In the genomic region with DNA sequence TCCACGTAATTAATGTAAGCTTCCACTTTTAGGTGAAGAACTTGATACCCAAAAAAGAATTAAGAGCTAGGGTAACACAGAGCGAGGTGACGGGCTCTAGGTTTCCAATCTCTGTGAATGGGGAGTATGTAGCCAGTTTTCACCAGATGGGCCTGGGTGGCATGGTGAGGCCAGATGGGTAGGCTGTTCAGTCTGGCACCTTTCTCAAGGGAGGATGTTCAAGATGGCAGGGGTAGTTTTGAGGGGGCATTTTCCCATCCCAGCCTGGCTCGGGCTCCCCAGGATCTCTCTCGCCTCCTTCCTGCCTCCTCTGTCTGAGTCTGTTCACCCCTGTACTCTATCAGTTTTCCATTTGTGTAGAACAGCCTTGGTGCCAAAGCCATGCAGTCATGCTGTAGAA, we compare ENCODE assay signal across 16 mouse cellular contexts.
"Had no signal": no experiment of that assay in that cellular context is flagged by ENCODE, and none has a peak within 500 bp of the region (broad histone marks: within the 10 kb centered on the region; RNA-seq: fewer than 3 reads in every experiment).

No protein-coding gene starts in this region.

- H3K4me2 ChIP-seq: limb, embryonic 15.5 days; liver, embryonic 12.5 days; lung, embryonic 14.5 days; midbrain, embryonic 11.5 days; midbrain, embryonic 15.5 days; neural tube, embryonic 12.5 days; stomach, embryonic 15.5 days had no signal

- H3K9ac ChIP-seq: limb, embryonic 15.5 days; liver, embryonic 12.5 days; lung, embryonic 14.5 days; midbrain, embryonic 15.5 days; neural tube, embryonic 12.5 days; stomach, embryonic 15.5 days had no signal

- H3K36me3 ChIP-seq: limb, embryonic 15.5 days; liver, embryonic 12.5 days; midbrain, embryonic 15.5 days; neural tube, embryonic 12.5 days; stomach, embryonic 15.5 days had no signal

- DNase-seq: kidney, adult 8-10 months; kidney, postnatal 25 days; lung, embryonic 14.5 days; lung, postnatal 14 days; thymus, adult 2 months; thymus, postnatal 25 days had no signal

- H3K27me3 ChIP-seq: limb, embryonic 15.5 days; liver, embryonic 12.5 days; megakaryocyte, embryonic 14.5 days; midbrain, embryonic 15.5 days; neural tube, embryonic 12.5 days; stomach, embryonic 15.5 days had no signal

- H3K27ac ChIP-seq: left cerebral cortex, adult 2 months; limb, embryonic 15.5 days; liver, embryonic 12.5 days; macrophage; midbrain, embryonic 15.5 days; neural tube, embryonic 12.5 days; stomach, embryonic 15.5 days had no signal

- H3K9me3 ChIP-seq: limb, embryonic 15.5 days; liver, embryonic 12.5 days; megakaryocyte, embryonic 14.5 days; midbrain, embryonic 15.5 days; neural tube, embryonic 12.5 days; stomach, embryonic 15.5 days had no signal

- H3K4me3 ChIP-seq: left cerebral cortex, adult 2 months; limb, embryonic 15.5 days; liver, embryonic 12.5 days; megakaryocyte, embryonic 14.5 days; midbrain, embryonic 15.5 days; neural tube, embryonic 12.5 days; stomach, embryonic 15.5 days had no signal

- H3K4me1 ChIP-seq: liver, embryonic 12.5 days; megakaryocyte, embryonic 14.5 days; stomach, embryonic 15.5 days had no signal

- ATAC-seq: intestine, postnatal 0 days; liver, embryonic 12.5 days; midbrain, embryonic 15.5 days had no signal
